Mouse (Mus musculus) hindbrain, embryonic 16.5 days (tissue): Measurements from ENCODE around the gene Art4. TPM values are rescaled to one million over a fixed set of nuclear protein-coding genes. Genes with fewer than 3 reads are reported as not detected.

Experiments
- ATAC-seq: fragments of 200-750 bp; cut with Nextera tagmentation; 2 replicates; pipeline ENCODE4 v1.8.0; 2017; ENCODE audit warnings: moderate TSS enrichment, moderate library complexity
- H3K27ac ChIP-seq: fragments of 300-500 bp; sonication (generic); 2 replicates; pipeline ENCODE4 v1.5.1; 2014; ENCODE audit warnings: low read depth, mild to moderate bottlenecking, control low read depth, low read length, moderate library complexity
- H3K27me3 ChIP-seq: fragments of 300-500 bp; sonication (generic); replicated peaks from 2 replicates; pipeline ENCODE4 v1.6.1; 2014; ENCODE audit warnings: low read length; ENCODE audit not compliant: control insufficient read depth, insufficient read depth
- H3K36me3 ChIP-seq: fragments of 300-500 bp; sonication (generic); 2 replicates; pipeline ENCODE4 v1.6.1; 2014; ENCODE audit warnings: mild to moderate bottlenecking, low read length, moderate library complexity, mixed read lengths; ENCODE audit not compliant: control insufficient read depth, insufficient read depth
- H3K4me1 ChIP-seq: fragments of 300-500 bp; sonication (generic); 2 replicates; pipeline ENCODE4 v1.6.1; 2014; ENCODE audit warnings: low read depth, low read length; ENCODE audit not compliant: control insufficient read depth, insufficient read depth
- H3K4me2 ChIP-seq: fragments of 300-500 bp; sonication (generic); 2 replicates; pipeline ENCODE4 v1.6.1; 2014; ENCODE audit warnings: mild to moderate bottlenecking, low read length, control low read depth, moderate library complexity
- H3K4me3 ChIP-seq: fragments of 300-500 bp; sonication (generic); 2 replicates; pipeline ENCODE4 v1.5.1; 2014; ENCODE audit warnings: mild to moderate bottlenecking, low read length, control low read depth, moderate library complexity
- H3K9ac ChIP-seq: fragments of 300-500 bp; sonication (generic); 2 replicates; pipeline ENCODE4 v1.6.1; 2014; ENCODE audit warnings: low read depth, mild to moderate bottlenecking, control low read depth, low read length, moderate library complexity
- H3K9me3 ChIP-seq: fragments of 300-500 bp; sonication (generic); 2 replicates; pipeline ENCODE4 v1.6.1; 2014; ENCODE audit warnings: mild to moderate bottlenecking, low read length, moderate library complexity; ENCODE audit not compliant: control insufficient read depth
- WGBS: fragments of 180-500 bp; shearing (Covaris S2); extraction: QIAGEN DNeasy Blood & Tissue Kit; methylation state at CpG from one replicate; pipeline ENCODE4 v1.1.7; 2014; 5-methylcytosine and 5-hydroxymethylcytosine counted together
- polyA plus RNA-seq: library from polyadenylated mRNA; unstranded; fragments of >200 nt; fragmentation: Nextera tagmentation; extraction: Ambion mirVana; gene quantifications from 2 replicates; pipeline ENCODE4 v1.2.1, GENCODE M21; 2015

The Art4 gene
- polyA plus RNA-seq, 1 experiment from 2014 or later, result 0.23 TPM

GRCm38 (mm10) chr6:136856071-136856636 lies 1.4 kb downstream of the Art4 start:
- no peak overlapping the region for H3K27ac ChIP-seq
- no peaks in the 10 kb centered on the region for H3K9me3 ChIP-seq
- no peaks in the 10 kb centered on the region for H3K27me3 ChIP-seq
- H3K4me2 ChIP-seq, result no peak overlapping the region
- H3K4me1 ChIP-seq, result no peaks in the 10 kb centered on the region
- H3K36me3 ChIP-seq, result no peaks in the 10 kb centered on the region
- no peak for ATAC-seq
- H3K4me3 ChIP-seq, result no peak overlapping the region
- 74% methylated on average over 14 of the region's 14 CpGs for WGBS
- no peak overlapping the region for H3K9ac ChIP-seq

DNA sequence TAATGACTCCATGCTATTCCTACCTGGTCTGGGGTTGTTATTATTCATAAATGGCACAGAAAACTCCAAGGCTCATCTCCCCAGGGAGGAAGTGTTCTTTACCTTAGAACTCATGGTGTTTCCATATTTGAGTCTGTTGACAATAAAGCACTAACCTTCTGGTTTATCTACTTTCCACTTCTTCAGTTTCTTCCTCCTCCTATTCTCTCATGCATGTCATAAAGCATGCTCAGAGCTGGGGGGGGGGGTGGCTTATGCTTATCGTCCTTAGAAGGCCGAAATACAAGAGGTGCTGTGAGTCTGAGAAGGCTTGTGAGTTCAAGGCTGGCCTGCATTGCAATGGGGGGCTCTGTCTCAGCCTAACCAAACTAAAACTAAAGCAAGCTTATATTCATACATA lies 2.4 kb downstream of the Art4 start:
- Histone ChIP-seq H3K27ac (no peak overlapping the region), H3K9me3 (no peaks in the 10 kb centered on the region), H3K36me3 (no peaks in the 10 kb centered on the region), H3K9ac (no peak overlapping the region), H3K27me3 (no peaks in the 10 kb centered on the region), H3K4me2 (no peak overlapping the region), H3K4me1 (no peaks in the 10 kb centered on the region), H3K4me3 (no peak overlapping the region)
- WGBS, result 84% methylated on average over 2 of the region's 2 CpGs
- ATAC-seq, result no peak

- Histone ChIP-seq H3K4me1 (no peaks in the 10 kb centered on the region), H3K27me3 (no peaks in the 10 kb centered on the region), H3K9ac (no peak overlapping the region), H3K36me3 (no peaks in the 10 kb centered on the region), H3K27ac (no peak overlapping the region), H3K9me3 (no peaks in the 10 kb centered on the region), H3K4me3 (no peak overlapping the region), H3K4me2 (no peak overlapping the region)
- ATAC-seq, result no peak
- WGBS, result 89% methylated on average over 11 of the region's 11 CpGs
Observed at GRCm38 (mm10) chr6:136854361-136854781, 3.2 kb downstream of the Art4 start.

DNA sequence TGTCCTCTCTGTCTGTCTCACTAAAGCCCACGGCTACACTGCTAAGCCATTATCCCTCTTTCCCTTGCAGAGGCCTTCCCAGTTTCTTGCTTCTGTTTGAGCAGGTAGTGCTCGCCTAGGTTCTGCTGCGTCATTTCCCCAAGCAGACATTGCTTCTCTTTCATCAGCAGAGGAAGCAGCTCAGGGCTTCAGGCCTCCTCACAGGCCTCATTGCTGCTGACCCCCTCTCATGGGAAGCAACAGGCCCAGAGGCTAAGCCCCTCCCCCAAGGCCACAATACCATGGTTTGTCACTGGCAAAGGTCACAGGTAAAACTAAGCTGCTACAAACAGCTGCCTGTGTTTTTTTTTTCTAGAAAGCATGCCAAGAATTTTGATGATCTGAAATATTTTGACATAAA lies 4.8 kb downstream of the Art4 start:
- Histone ChIP-seq H3K4me2 (no peak overlapping the region), H3K27ac (no peak overlapping the region), H3K36me3 (no peaks in the 10 kb centered on the region), H3K9ac (no peak overlapping the region), H3K4me1 (no peaks in the 10 kb centered on the region), H3K27me3 (no peaks in the 10 kb centered on the region), H3K4me3 (no peak overlapping the region), H3K9me3 (no peaks in the 10 kb centered on the region)
- WGBS, result 60% methylated on average over 3 of the region's 3 CpGs
- ATAC-seq, result no peak

- no peak for ATAC-seq
- no peak overlapping the region for H3K27ac ChIP-seq
- no peaks in the 10 kb centered on the region for H3K4me1 ChIP-seq
- no peak overlapping the region for H3K4me2 ChIP-seq
- 77% methylated on average over 4 of the region's 4 CpGs for WGBS
- H3K27me3 ChIP-seq, result no peaks in the 10 kb centered on the region
- no peak overlapping the region for H3K9ac ChIP-seq
- H3K36me3 ChIP-seq, result no peaks in the 10 kb centered on the region
- H3K4me3 ChIP-seq, result no peak overlapping the region
- H3K9me3 ChIP-seq, result no peaks in the 10 kb centered on the region
Observed at GRCm38 (mm10) chr6:136852348-136852747, 5.2 kb downstream of the Art4 start.

DNA sequence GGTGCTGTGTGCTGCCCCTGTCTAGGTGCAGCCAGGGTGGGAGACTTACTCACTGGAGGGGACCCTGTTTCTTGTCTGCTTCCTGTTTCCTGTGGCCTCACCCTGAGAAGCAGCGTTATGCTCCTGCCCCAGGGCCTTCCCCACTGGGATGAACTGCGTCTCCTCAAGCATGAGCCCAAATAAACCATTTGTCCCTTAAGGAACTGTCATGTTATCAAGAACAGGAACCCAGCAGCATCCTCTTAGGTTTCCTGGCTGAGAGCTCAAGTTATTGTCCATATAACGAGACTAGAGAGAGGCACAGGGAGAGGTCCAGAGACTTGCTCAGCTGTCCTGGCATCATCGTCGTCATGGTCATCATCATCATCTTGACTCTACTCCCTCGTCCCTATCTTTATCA lies 7.3 kb downstream of the Art4 start:
- H3K9ac ChIP-seq, result no peak overlapping the region
- no peaks in the 10 kb centered on the region for H3K9me3 ChIP-seq
- H3K4me1 ChIP-seq, result no peaks in the 10 kb centered on the region
- no peak overlapping the region for H3K4me3 ChIP-seq
- no peak overlapping the region for H3K4me2 ChIP-seq
- 80% methylated on average over 6 of the region's 6 CpGs for WGBS
- ATAC-seq, result no peak
- no peaks in the 10 kb centered on the region for H3K36me3 ChIP-seq
- H3K27me3 ChIP-seq, result no peaks in the 10 kb centered on the region
- H3K27ac ChIP-seq, result no peak overlapping the region

- H3K4me2 ChIP-seq, result no peak overlapping the region
- no peaks in the 10 kb centered on the region for H3K36me3 ChIP-seq
- H3K27ac ChIP-seq, result no peak overlapping the region
- no peak for ATAC-seq
- no peaks in the 10 kb centered on the region for H3K27me3 ChIP-seq
- WGBS, result 86% methylated on average over 5 of the region's 5 CpGs
- no peak overlapping the region for H3K9ac ChIP-seq
- H3K4me1 ChIP-seq, result no peaks in the 10 kb centered on the region
- H3K9me3 ChIP-seq, result no peaks in the 10 kb centered on the region
- no peak overlapping the region for H3K4me3 ChIP-seq
Observed at GRCm38 (mm10) chr6:136848971-136849370, 8.6 kb downstream of the Art4 start.

DNA sequence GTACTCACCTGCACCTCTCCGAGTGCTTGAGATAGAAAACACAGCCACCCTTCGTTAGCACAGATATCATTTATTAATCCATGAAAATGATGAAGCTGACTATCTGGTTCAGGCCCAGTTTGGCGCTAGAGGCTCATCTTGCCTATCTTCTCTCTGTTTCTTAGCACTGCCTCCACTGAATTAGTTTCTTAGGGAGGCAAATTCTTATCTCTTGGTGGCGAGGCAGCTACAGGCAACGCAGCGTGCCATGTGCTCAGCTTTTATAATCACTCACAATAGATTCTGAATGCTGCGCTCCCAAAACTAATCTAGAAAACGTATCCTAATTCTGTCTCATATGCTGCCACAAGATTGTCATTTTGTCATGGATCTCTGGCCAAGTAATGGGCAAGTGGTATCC lies 9.1 kb downstream of the Art4 start:
- Histone ChIP-seq H3K9ac (no peak overlapping the region), H3K36me3 (no peaks in the 10 kb centered on the region), H3K27ac (no peak overlapping the region), H3K4me3 (no peak overlapping the region), H3K4me1 (no peaks in the 10 kb centered on the region), H3K27me3 (no peaks in the 10 kb centered on the region), H3K9me3 (no peaks in the 10 kb centered on the region), H3K4me2 (no peak overlapping the region)
- WGBS, result 87% methylated on average over 8 of the region's 8 CpGs
- no peak for ATAC-seq

- H3K27me3 ChIP-seq, result no peaks in the 10 kb centered on the region
- H3K9me3 ChIP-seq, result no peaks in the 10 kb centered on the region
- H3K27ac ChIP-seq, result no peak overlapping the region
- H3K4me1 ChIP-seq, result no peaks in the 10 kb centered on the region
- 27% methylated on average over 2 of the region's 2 CpGs for WGBS
- no peak overlapping the region for H3K9ac ChIP-seq
- H3K4me3 ChIP-seq, result no peak overlapping the region
- no peak overlapping the region for H3K4me2 ChIP-seq
- no peaks in the 10 kb centered on the region for H3K36me3 ChIP-seq
- no peak for ATAC-seq
Observed at GRCm38 (mm10) chr6:136847790-136848189, 9.7 kb downstream of the Art4 start.

DNA sequence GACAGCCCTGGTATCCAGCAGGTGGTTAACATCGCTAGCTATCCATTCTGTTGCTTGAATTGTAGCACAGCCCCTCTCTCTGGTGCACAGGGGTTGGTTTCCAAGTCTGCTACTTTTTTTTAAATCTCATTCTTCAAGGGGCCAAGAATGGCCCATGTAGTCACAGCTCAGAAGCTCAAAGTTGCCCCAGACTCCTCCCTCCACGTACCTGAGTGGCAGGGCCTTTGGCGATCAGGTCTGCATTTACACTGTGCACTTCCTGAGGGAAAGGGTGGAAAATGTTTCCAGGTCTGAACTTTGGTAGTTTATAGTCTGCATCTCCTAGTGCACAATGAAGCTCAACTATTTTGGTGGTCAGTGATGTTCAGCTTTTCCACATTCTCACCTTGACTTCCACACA lies 10.3 kb downstream of the Art4 start:
- Histone ChIP-seq H3K9ac (no peak overlapping the region), H3K4me3 (no peak overlapping the region), H3K27me3 (no peaks in the 10 kb centered on the region), H3K27ac (no peak overlapping the region), H3K9me3 (no peaks in the 10 kb centered on the region), H3K36me3 (no peaks in the 10 kb centered on the region), H3K4me1 (no peaks in the 10 kb centered on the region), H3K4me2 (no peak overlapping the region)
- no peak for ATAC-seq
- 94% methylated on average over 3 of the region's 3 CpGs for WGBS
